Mouse (Mus musculus) embryo, embryonic 10.5 days (tissue): Measurements from ENCODE around the gene Rbm25.

ENCODE experiments used
- DNase-seq: peaks from one replicate; pipeline ENCODE4 v3.0.0-alpha.2; 2015; ENCODE audit warnings: low spot score

Rbm25 gene

DNA sequence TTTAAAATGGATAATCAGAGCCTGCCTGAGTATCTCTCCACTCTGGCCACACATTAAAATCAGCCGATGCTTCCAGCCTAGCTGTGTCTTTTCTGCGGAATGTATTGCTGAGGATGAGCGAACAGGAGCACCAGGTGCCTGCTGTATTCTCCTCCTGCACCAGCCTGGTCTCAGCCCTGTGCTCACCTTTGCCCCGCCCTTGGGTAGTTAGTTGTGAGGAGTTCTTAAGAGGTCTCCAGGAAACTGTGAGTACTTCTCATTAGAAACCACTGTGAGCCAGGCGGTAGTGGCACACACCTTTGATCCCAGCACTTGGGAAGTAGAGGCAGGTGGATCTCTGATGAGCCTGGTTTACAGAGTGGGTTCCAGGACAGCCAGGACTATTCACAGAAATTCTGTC, 101.2 kb downstream of the Rbm25 start:
- no peak for DNase-seq
